Mouse (Mus musculus): ENCODE results near the gene 0610040J01Rik.

DNA sequence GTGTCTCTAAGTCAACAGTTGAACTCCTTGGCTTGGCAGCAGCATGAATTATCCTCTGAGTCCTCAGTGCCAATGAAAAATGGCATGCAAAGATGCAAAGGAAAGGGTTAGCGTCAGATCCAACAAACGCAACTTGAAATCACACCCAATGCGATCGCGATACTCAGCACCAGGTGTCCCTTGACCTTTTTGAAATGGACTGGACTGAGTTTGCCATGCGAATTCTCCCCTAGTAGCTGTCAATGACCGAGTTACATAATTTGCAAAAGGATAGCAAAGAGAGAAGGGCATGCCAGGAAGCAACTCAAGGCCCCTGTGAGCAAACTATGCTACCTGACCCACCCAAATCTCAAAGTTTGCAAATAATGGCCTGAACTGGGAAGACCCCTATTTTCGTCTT lies 34.9 kb downstream of the 0610040J01Rik start:
- TF ChIP-seq CTCF (IDR thresholded peaks at IDR 0.05; ENCODE audit: insufficient read depth, low read length) (no peak), POLR2A (IDR thresholded peaks at IDR 0.05; ENCODE audit: borderline replicate concordance, extremely low read depth, low read depth, low read length) (no peak)
